Mouse (Mus musculus): ENCODE data around the gene Cyth4.

DNA sequence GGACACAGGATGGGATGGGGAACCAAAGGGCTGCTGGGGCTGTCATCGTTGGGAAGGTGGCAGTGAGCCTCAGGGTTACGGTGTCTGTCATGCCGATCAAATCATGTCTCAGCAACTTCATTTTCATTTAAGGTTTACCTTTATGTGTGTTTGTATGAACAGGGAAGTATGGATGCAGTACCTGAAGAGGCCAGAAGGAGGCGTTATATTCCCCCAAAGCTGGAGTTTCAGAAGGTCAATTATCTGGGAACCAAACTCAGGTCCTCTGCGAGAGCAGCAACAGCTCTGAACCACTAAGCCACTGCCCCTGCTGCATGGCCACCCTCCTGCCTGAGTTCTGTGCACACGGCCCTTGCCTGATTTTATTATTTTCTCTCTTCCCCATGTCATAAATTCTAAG, 6.1 kb upstream of the Cyth4 start:
- peak; percentile 27 for TF ChIP-seq CTCF (IDR thresholded peaks at IDR 0.05)
- no peak for TF ChIP-seq EP300 (IDR thresholded peaks at IDR 0.05)
